Mouse (Mus musculus) megakaryocyte, embryonic 14.5 days (primary cell): ENCODE measurements around the gene Bcas1. TPM values are rescaled to one million over a fixed set of nuclear protein-coding genes. Genes with fewer than 3 reads are reported as not detected.

Source experiments
- H3K27me3 ChIP-seq: replicated peaks from 2 replicates; pipeline ENCODE3; 2012; ENCODE audit warnings: inconsistent platforms
- H3K36me3 ChIP-seq: replicated peaks from 2 replicates; pipeline ENCODE3; 2012; ENCODE audit warnings: low read length, inconsistent platforms, mixed read lengths
- H3K4me1 ChIP-seq: 2 replicates; pipeline ENCODE4 v1.6.1; 2012; ENCODE audit warnings: inconsistent platforms
- H3K4me3 ChIP-seq: replicated peaks from 2 replicates; pipeline ENCODE3; 2012; ENCODE audit warnings: moderate library complexity, mild to moderate bottlenecking, inconsistent platforms
- H3K9me3 ChIP-seq: 2 replicates; pipeline ENCODE4 v1.6.1; 2012; ENCODE audit warnings: inconsistent platforms
- FLI1 ChIP-seq: IDR thresholded peaks from 2 replicates; pipeline ENCODE4 v1.6.1; 2012; ENCODE audit warnings: low read length, inconsistent platforms, mixed read lengths
- GATA1 ChIP-seq: IDR thresholded peaks from 3 replicates; pipeline ENCODE4 v1.6.1; 2012; ENCODE audit warnings: mixed read lengths, low read length, inconsistent platforms, borderline replicate concordance
- polyA plus RNA-seq: library from polyadenylated mRNA; stranded (reverse); fragments of >175 nt; gene quantifications from 2 replicates; pipeline ENCODE4 v1.2.3, GENCODE M21; 2012; ENCODE audit warnings: low replicate concordance; ENCODE audit not compliant: insufficient read depth

The Bcas1 gene
- polyA plus RNA-seq, 1 experiment: not detected

- H3K9me3 ChIP-seq: peaks cover 16% of the 10 kb centered on the region
- peak overlapping the region; percentile 90 for H3K4me3 ChIP-seq
- TF ChIP-seq GATA1: no peak
- no peak for TF ChIP-seq FLI1
- H3K36me3 ChIP-seq: no peaks in the 10 kb centered on the region
- peaks cover 24% of the 10 kb centered on the region for H3K4me1 ChIP-seq
- peaks cover 24% of the 10 kb centered on the region for H3K27me3 ChIP-seq
Measured at GRCm38 (mm10) chr2:170318713-170319532, 108.7 kb downstream of the Bcas1 start.

GRCm38 (mm10) chr2:170316774-170317173 lies 110.9 kb downstream of the Bcas1 start:
- Histone ChIP-seq H3K4me1 (peaks cover 17% of the 10 kb centered on the region), H3K36me3 (no peaks in the 10 kb centered on the region), H3K9me3 (peaks cover 16% of the 10 kb centered on the region), H3K27me3 (peaks cover 11% of the 10 kb centered on the region), H3K4me3 (no peak overlapping the region)
- TF ChIP-seq GATA1 (no peak), FLI1 (no peak)

GRCm38 (mm10) chr2:170316344-170316743 lies 111.3 kb downstream of the Bcas1 start:
- peaks cover 14% of the 10 kb centered on the region for H3K4me1 ChIP-seq
- TF ChIP-seq GATA1: no peak
- peaks cover 16% of the 10 kb centered on the region for H3K9me3 ChIP-seq
- H3K36me3 ChIP-seq: no peaks in the 10 kb centered on the region
- peaks cover 9% of the 10 kb centered on the region for H3K27me3 ChIP-seq
- no peak overlapping the region for H3K4me3 ChIP-seq

GRCm38 (mm10) chr2:170310988-170311359 lies 116.7 kb downstream of the Bcas1 start:
- Histone ChIP-seq H3K4me1 (peaks cover 21% of the 10 kb centered on the region), H3K9me3 (no peaks in the 10 kb centered on the region), H3K4me3 (no peak overlapping the region), H3K27me3 (peaks cover 24% of the 10 kb centered on the region), H3K36me3 (no peaks in the 10 kb centered on the region)
- TF ChIP-seq GATA1 (no peak), FLI1 (no peak)

- Histone ChIP-seq H3K27me3 (peaks cover 24% of the 10 kb centered on the region), H3K36me3 (no peaks in the 10 kb centered on the region), H3K4me3 (no peak overlapping the region), H3K4me1 (peaks cover 21% of the 10 kb centered on the region), H3K9me3 (no peaks in the 10 kb centered on the region)
- no peak for TF ChIP-seq GATA1
- TF ChIP-seq FLI1: no peak
Measured at GRCm38 (mm10) chr2:170310310-170310987, 117.2 kb downstream of the Bcas1 start.

GRCm38 (mm10) chr2:170308966-170309365 lies 118.7 kb downstream of the Bcas1 start:
- H3K36me3 ChIP-seq: no peaks in the 10 kb centered on the region
- peaks cover 19% of the 10 kb centered on the region for H3K27me3 ChIP-seq
- H3K4me3 ChIP-seq: no peak overlapping the region
- no peaks in the 10 kb centered on the region for H3K9me3 ChIP-seq
- TF ChIP-seq GATA1 (no peak), FLI1 (no peak)
- peaks cover 21% of the 10 kb centered on the region for H3K4me1 ChIP-seq

- no peak for TF ChIP-seq GATA1
- no peak for TF ChIP-seq FLI1
- Histone ChIP-seq H3K9me3 (peaks cover 5% of the 10 kb centered on the region; the same call in 1 of the 2 replicates), H3K27me3 (peaks cover 19% of the 10 kb centered on the region), H3K4me1 (peaks cover 21% of the 10 kb centered on the region), H3K36me3 (no peaks in the 10 kb centered on the region), H3K4me3 (no peak overlapping the region)
Measured at GRCm38 (mm10) chr2:170308033-170308820, 119.4 kb downstream of the Bcas1 start.

GRCm38 (mm10) chr2:170307589-170308021 lies 120.0 kb downstream of the Bcas1 start:
- peaks cover 21% of the 10 kb centered on the region for H3K4me1 ChIP-seq
- peaks cover 18% of the 10 kb centered on the region for H3K27me3 ChIP-seq
- H3K9me3 ChIP-seq: peaks cover 11% of the 10 kb centered on the region
- H3K4me3 ChIP-seq: no peak overlapping the region
- TF ChIP-seq GATA1: no peak
- TF ChIP-seq FLI1: no peak
- H3K36me3 ChIP-seq: no peaks in the 10 kb centered on the region

GRCm38 (mm10) chr2:170306637-170307320 lies 120.9 kb downstream of the Bcas1 start:
- TF ChIP-seq GATA1: no peak
- no peak for TF ChIP-seq FLI1
- Histone ChIP-seq H3K36me3 (no peaks in the 10 kb centered on the region), H3K4me3 (no peak overlapping the region), H3K4me1 (peaks cover 21% of the 10 kb centered on the region), H3K27me3 (peaks cover 18% of the 10 kb centered on the region), H3K9me3 (peaks cover 13% of the 10 kb centered on the region)
